Mouse (Mus musculus): ENCODE data around the gene Pdlim5.

DNA sequence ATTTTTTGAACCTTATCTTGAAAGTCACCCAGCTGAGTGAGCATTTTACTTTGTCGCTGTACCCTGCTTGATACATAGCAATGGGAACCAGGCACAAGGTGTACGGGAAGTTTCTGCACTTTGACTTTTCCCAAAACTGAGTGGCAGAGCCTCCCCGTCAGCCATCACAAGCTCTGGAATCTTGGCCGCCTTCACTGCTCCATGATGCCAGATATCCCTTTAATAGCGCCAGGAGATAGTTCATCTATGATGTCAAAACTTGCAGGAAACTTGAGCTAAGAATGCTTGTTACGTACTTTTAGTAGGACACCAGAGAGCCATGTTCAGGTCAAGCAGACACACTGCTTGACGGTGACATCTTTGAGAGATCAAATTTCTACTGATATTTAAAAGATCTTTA is 46.7 kb upstream of the Pdlim5 start:
- TF ChIP-seq CTCF (IDR thresholded peaks at IDR 0.05; ENCODE audit: low read depth, low read length), result no peak
- no peak for TF ChIP-seq POLR2A (IDR thresholded peaks at IDR 0.05; ENCODE audit: insufficient read depth, low read length)

Data from ES-Bruce4 (cell line).